Mouse (Mus musculus) lung, postnatal 36 days (tissue): ENCODE measurements at regions not wholly inside any gene's neighbourhood (a gene's known extent, or its start where the extent isn't known, plus 50 kb on each side); places are given as distances from the start of the nearest gene placed in this dataset.

Source experiments
- DNase-seq: peaks from one replicate; pipeline ENCODE4 v3.0.0; 2022; ENCODE audit warnings: mixed read lengths

DNA sequence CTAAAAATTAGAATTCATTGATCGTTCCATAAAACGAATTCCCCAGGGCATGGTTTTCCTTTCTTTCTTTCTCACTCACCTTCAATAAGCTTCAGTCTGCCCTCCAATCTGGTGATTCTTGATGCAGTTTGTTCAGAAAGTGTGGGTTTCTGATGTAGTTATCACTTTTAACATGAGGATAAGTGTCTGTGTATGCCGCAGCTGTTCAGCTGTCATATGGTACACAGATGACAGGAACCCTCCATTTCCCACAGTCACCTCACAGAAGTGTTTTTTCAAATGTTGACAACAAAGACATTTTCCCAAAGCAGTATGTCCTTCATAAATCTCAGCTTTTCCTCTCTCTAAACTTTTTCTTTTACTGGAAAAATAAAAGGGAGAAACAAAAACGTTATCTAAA is 2177.0 kb downstream of the 9330182O14Rik start:
- peak; percentile 2 for DNase-seq

DNA sequence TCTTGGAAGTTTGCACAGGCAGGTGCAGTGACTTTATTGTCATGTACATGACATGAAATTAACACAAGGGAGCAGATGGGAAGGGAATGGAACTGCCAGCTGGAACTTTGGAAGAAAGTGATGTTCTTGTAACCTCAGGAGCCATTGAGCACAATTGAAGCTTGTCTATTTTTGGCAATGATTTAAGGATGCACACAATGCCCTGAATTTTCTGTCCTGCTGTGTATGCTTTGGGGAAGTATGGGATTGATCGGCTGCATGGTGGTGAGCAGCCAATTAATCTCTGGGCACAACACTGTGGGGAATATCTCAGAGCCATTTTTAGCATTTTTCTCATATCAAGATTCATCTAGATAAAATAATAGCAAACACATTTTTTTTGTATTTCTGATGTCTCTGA is 2186.2 kb downstream of the 9330182O14Rik start:
- no peak for DNase-seq

DNA sequence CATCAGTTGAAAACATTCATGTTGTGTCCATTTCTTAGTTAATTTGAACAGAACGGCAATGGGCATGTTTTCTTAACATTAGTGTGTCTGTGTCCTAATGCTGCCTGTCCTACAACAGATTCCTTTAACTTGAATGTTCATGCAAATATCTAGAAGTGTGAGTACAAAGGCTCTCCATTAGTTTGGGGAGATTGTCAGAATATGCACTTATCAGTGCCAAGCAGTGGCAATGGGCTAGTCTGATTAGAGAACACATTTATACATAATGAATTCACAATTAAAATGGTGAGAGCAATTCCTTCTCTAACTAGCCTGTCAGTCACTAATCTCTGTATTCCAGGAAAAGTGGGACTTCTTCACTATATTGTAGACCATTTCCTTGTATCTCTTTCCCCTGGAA is 2188.8 kb downstream of the 9330182O14Rik start:
- DNase-seq: no peak

DNA sequence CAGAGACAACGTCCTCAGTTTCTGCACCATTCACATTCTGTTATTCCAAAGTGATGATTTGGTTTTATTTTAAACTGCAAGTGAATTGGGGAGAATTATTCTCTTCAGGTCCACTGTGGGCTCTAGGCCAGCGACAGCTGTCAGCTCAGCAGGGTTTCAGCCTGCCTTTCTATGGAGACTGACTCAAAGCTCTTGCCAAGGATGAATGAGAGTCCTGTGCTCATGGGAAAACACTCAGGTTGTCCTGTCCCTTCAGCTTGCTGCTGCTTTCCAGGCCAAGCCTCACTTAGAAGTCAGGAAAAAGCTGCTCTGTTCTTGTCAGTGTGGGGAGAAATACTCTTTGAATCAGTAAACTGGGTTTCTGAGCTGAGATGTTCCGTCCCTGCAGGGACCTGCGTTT is 2191.1 kb downstream of the 9330182O14Rik start:
- no peak for DNase-seq

DNA sequence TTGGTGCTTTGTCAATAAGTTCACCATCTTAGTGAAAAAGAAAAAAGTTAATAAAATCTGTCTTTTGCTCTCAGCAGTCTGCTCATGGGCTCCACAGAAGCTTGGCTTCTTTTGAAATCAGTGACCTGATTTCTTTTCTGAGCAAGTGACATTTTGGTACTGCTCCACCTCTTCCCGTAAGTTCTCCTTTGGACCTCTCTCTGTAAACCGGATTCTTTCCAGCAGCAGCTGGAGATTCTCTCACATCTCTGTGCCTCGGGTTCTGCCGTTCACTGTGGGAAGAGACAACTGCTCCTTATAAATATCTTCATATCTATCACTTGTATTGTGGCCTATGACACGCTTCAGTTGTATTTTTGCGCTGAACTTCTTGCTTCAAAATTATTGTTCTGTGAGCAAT is 2194.4 kb downstream of the 9330182O14Rik start:
- peak; percentile 15 for DNase-seq

DNA sequence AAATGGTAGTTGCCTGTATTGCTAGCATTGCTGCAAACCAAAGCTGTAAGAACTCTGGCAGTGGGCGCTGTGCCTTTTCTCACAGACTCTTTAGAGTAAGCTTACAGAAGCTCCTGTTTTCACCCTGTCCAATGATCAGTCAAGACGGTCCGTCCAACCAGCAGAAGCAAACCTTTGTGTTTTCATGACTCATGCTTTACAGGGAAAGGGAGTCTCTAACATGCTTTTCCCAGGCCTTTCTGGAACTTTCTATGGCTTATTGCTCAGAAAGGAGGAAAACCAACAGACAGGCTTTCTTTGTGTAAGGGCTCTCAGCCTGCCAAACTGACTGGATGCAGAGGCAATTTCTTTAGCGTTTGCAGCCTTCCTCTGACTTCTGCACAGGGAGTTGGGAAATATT is 2195.6 kb downstream of the 9330182O14Rik start:
- DNase-seq: no peak

DNA sequence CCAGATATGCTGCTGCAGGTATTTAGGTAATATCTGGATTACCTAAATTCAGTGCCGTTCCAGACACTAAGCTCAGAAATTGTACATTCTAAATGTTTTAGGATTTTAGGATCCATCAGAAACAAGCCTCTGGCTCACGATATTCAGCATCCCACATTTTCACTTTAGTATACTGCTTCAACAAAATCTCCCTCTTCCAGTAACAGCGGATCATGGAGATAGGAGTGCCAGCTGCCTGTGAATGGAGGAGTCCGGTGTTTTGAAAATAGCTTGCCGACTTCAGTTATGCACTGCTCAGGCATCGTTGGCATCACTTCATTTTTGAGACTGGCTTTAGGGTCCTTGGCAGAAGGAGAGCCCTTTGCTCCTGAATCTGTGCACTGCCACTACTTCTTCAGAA is 2199.5 kb downstream of the 9330182O14Rik start:
- no peak for DNase-seq

DNA sequence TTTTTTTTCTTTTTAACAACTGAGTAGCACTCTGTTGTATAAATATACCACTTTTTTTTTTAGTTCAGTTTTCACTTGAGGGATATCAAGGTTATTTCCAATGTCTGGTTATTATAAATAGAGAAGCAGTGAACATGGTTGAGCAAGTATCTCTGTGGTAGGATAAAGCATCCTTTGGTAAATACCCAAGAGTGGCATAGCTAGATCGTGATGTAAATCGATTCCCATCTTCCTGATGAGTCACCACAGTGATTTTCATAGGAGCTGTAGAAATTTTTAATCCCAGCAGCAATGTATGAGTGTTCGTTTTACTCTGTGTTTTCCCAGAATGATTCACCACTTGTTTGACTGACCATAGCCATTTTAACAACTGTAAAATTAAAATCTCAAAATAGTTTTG is 2212.0 kb downstream of the 9330182O14Rik start:
- DNase-seq: no peak

DNA sequence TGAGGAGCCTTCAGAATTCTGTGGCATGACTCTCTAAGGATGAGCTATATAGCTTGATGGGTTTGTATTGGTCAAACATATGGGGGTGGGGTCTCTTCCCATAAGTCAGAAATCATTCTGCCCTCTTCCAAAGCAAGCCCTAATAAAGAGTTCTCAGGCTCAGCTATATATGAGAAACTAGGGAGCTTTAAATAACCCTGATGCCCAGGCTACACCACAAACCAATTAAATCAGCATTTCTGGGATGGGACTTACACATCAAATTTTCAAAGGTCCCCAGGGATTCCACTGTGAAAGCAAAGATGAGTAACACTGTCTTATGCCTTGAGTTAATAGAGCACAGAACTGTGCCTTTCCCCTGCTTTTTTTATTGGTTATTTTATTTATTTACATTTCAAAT is 2227.7 kb downstream of the 9330182O14Rik start:
- DNase-seq: no peak

DNA sequence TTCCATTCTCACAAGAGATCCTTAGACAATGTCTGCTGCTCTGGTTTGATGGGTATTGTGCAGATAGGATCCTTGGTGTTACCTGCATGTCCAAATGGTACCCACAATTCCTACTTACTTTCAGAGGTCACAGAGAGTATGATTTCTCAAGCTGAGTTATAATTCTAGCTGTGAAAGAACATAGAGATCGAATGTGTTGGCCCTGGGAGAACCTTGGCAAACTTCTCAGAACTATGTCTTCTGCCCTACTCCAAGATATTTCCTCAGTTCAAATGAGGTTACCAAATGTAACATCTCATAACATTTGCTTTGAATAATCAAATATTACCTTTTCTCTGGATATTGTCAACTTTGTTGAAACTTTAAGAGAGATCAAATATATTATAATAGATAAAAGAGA is 2230.8 kb downstream of the 9330182O14Rik start:
- DNase-seq: peak; percentile 8

DNA sequence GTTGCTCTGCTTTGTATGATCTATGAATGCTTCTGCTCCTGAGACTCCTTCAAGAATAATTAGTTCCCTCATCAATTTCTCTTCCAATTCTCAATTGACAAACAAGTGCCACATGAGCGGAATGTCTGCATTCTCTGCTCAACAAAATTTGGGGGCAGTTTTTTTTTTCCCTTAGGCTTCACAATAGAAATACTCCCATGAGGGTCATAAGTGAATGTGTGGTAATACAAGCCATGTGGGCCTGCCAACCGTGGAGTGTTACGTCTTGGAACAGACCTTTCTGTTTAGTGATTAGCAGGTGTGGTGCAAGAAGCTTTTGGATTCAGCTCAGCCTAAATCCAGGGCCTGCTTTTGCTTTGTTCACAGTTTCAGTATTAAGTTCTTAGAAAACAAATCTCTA is 2232.6 kb downstream of the 9330182O14Rik start:
- DNase-seq: no peak

DNA sequence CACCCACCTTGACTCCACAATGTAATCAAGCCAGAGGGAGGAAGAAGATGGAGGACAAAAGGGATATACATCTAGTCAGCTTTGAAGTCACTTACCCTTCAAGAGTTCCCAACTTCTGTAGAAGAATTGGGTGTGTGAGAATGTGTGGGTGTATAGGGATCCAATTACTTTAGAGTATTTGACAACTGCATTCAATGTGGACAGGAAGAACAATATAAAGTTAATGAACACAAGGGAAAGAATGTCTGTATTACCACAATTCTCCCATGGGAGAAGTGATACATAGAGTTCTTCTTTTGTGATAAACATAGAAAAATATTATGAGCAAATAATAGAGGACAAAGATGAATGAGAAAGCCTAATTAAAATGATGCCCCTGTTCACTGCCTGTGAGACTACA is 2235.4 kb downstream of the 9330182O14Rik start:
- no peak for DNase-seq

DNA sequence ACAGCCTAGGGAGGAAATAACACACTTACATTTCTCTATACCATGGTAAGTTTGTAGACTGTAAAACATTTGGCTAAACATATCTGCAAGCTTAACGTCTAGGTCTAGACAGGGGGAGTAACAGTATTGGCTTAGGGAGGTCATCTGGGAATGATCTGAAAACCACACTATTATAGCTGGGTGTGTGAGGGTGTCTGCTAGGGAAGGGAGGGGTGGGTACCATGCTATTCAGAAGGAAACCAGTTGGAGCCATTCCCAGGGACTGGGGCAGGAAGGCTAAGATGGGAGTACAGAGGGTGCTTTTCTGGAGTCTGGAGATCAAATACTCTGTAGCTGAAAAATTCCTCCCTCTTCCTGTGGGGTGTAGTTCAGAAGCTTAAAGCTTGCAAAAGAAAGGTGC is 2235.9 kb downstream of the 9330182O14Rik start:
- no peak for DNase-seq

DNA sequence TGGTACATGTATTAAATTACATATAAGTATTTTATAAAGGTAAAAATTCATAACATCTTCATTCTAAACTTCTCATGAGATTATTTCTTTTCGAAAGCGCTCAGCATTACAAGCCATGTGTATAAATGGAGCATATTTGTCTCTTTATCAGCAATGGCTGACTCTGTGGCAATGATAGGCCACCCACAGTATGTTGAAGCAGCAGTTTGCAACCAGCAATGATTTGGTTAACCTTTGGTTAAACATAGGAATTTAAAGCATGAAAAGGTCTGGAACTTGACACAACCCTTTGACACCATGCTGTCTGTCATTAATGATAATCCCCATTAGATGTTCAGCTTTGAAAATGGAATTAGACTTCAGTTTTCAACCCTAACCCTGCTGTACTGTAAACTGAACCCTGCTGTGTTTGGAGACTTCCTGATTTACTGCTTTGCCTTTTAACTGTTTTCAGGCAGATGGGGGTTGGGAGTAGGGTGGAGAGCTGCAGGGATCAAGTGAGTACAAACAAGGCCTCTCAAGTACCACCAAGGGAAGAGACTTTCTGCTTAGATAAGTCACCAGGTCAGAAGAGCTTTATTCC is 2238.6 kb downstream of the 9330182O14Rik start:
- no peak for DNase-seq
